Mouse (Mus musculus) heart, embryonic 12.5 days (tissue): ENCODE results near the gene 1700008P02Rik. TPM values are rescaled to one million over a fixed set of nuclear protein-coding genes. Genes with fewer than 3 reads are reported as not detected.
"Not testable (repeated sequence)": the region's sequence is repeated elsewhere in the genome, so short reads cannot be mapped to it uniquely, and the experiment has no call there.

Experiments
- ATAC-seq: fragments of 200-750 bp; cut with Nextera tagmentation; 2 replicates; pipeline ENCODE4 v1.8.0; 2017; ENCODE audit warnings: moderate TSS enrichment, moderate library complexity; ENCODE audit not compliant: insufficient number of reproducible peaks, low FRiP score
- H3K27ac ChIP-seq: fragments of 300-500 bp; sonication (generic); 2 replicates; pipeline ENCODE4 v1.5.1; 2016; ENCODE audit warnings: mild to moderate bottlenecking, moderate library complexity; ENCODE audit not compliant: poor library complexity, severe bottlenecking
- H3K27me3 ChIP-seq: fragments of 300-500 bp; sonication (generic); replicated peaks from 2 replicates; pipeline ENCODE4 v1.6.1; 2016; ENCODE audit warnings: mild to moderate bottlenecking, moderate library complexity
- H3K36me3 ChIP-seq: fragments of 300-500 bp; sonication (generic); 2 replicates; pipeline ENCODE4 v1.6.1; 2016; ENCODE audit warnings: mild to moderate bottlenecking, moderate library complexity
- H3K4me1 ChIP-seq: fragments of 300-500 bp; sonication (generic); replicated peaks from 2 replicates; pipeline ENCODE4 v1.6.1; 2016; ENCODE audit warnings: mild to moderate bottlenecking
- H3K4me2 ChIP-seq: fragments of 300-500 bp; sonication (generic); 2 replicates; pipeline ENCODE4 v1.6.1; 2016; ENCODE audit warnings: mild to moderate bottlenecking, moderate library complexity
- H3K4me3 ChIP-seq: fragments of 300-500 bp; sonication (generic); 2 replicates; pipeline ENCODE4 v1.5.1; 2016; ENCODE audit warnings: mild to moderate bottlenecking
- H3K9ac ChIP-seq: fragments of 300-500 bp; sonication (generic); 2 replicates; pipeline ENCODE4 v1.6.1; 2016; ENCODE audit warnings: mild to moderate bottlenecking, moderate library complexity
- H3K9me3 ChIP-seq: fragments of 300-500 bp; sonication (generic); replicated peaks from 2 replicates; pipeline ENCODE4 v1.6.1; 2016; ENCODE audit warnings: mild to moderate bottlenecking, moderate library complexity
- whole genome bisulfite sequencing: fragments of 180-500 bp; shearing (Covaris S2); methylation state at CpG from one replicate; pipeline ENCODE4 v1.1.7; 2016; 5-methylcytosine and 5-hydroxymethylcytosine counted together
- polyA plus RNA-seq: library from polyadenylated mRNA; unstranded; fragments of >200 nt; fragmentation: Nextera tagmentation; extraction: Ambion mirVana; gene quantifications from 2 replicates; pipeline ENCODE4 v1.2.1, GENCODE M21; 2016

The 1700008P02Rik gene
- not detected in 2 replicates for polyA plus RNA-seq

GRCm38 (mm10) chr3:6620343-6620742, at the start of gene 1700008P02Rik:
Gene 1700008P02Rik (minus strand): TSS chr3:6620443.
- H3K27me3 ChIP-seq = no peaks in the 10 kb centered on the region
- H3K36me3 ChIP-seq = no peaks in the 10 kb centered on the region
- no peak within 1 kb of the TSS for H3K4me3 ChIP-seq
- H3K4me2 ChIP-seq = no peak within 1 kb of the TSS
- no peak for ATAC-seq
- 82% methylated on average over 7 of the region's 7 CpGs for WGBS
- H3K9me3 ChIP-seq = 0 out of 2 replicates have a peak, but pooled peaks cover 5% of the 10 kb centered on the region
- no peak within 1 kb of the TSS for H3K27ac ChIP-seq
- H3K9ac ChIP-seq = no peak within 1 kb of the TSS
- H3K4me1 ChIP-seq = no peaks in the 10 kb centered on the region

DNA sequence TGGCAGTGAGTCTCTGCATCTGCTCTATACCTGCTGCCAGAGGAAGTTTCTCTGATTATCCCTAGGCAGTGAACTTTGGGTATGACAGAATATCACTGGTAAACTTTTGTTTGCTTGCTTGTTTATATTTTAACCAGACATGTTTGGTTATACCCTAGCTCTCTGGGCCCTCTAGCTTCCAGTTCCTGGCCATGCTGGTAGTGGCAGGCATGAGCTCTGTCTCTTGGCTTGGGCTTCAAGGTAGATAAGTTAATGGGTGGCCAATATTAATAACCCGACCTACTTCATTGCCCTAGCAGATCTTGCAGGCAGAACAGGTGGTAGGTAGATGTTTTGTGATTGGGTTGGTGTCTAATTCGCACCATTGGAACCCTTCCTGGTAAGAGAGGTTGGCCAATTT, 29.2 kb upstream of the 1700008P02Rik start:
- Histone ChIP-seq H3K36me3 (no peaks in the 10 kb centered on the region), H3K9me3 (no peaks in the 10 kb centered on the region; the same call in 1 of the 2 replicates), H3K4me1 (no peaks in the 10 kb centered on the region), H3K4me3 (no peak overlapping the region), H3K4me2 (no peak overlapping the region), H3K9ac (no peak overlapping the region), H3K27ac (no peak overlapping the region), H3K27me3 (no peaks in the 10 kb centered on the region)
- no peak for ATAC-seq
- 64% methylated on average over 2 of the region's 2 CpGs for WGBS

- H3K4me1 ChIP-seq, ATAC-seq, H3K4me3 ChIP-seq, H3K9ac ChIP-seq, H3K27me3 ChIP-seq, H3K27ac ChIP-seq, H3K4me2 ChIP-seq, H3K36me3 ChIP-seq, H3K9me3 ChIP-seq: not testable (repeated sequence)
Observed at GRCm38 (mm10) chr3:6638151-6638550, 17.9 kb upstream of the 1700008P02Rik start.

DNA sequence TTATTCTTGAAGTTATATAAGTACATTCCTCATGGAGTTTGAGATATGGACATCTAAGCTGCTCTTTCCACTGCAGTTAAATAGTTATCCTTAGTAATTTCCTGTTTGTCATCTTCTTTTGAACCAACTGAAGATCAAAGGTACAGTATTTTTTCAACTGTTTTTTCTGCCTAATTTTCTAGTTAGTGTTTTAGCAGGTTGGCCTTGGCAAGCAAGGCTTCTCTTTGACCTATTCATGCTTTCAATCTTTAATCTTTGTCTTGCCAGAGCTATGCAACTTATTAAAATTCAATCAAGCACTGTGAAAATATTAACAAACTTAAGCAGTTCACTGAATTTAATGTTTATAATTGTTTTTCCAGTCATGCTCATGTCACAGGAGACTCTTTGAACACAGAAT, 14.0 kb upstream of the 1700008P02Rik start:
- Histone ChIP-seq H3K4me2 (no peak overlapping the region), H3K36me3 (no peaks in the 10 kb centered on the region), H3K9me3 (no peaks in the 10 kb centered on the region), H3K27me3 (no peaks in the 10 kb centered on the region), H3K27ac (no peak overlapping the region), H3K4me3 (no peak overlapping the region), H3K4me1 (no peaks in the 10 kb centered on the region), H3K9ac (no peak overlapping the region)
- ATAC-seq = no peak

DNA sequence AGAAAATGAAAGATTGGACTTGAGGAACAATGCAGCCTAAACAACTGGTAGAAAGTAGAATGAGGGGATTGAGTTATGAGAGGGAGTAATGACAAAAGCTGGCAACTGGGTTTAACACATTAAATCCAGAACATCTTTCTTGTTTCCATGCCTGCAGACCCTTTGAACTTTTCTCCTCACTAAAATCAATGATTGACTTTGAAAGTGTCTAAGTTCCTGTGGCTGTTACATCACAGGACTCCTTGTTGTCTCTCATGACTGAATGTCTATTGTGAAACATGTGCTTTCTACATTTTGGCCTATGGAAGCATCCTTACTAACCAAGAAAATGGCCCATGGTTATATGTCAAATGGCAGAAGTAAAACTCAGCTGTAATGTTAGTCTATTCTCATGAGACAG, 2.4 kb downstream of the 1700008P02Rik start:
- H3K4me1 ChIP-seq = no peaks in the 10 kb centered on the region
- no peaks in the 10 kb centered on the region for H3K27me3 ChIP-seq
- ATAC-seq = no peak
- H3K4me3 ChIP-seq = no peak overlapping the region
- no peaks in the 10 kb centered on the region for H3K36me3 ChIP-seq
- no peak overlapping the region for H3K9ac ChIP-seq
- no peak overlapping the region for H3K4me2 ChIP-seq
- no peak overlapping the region for H3K27ac ChIP-seq
- 0 out of 2 replicates have a peak, but pooled peaks cover 8% of the 10 kb centered on the region for H3K9me3 ChIP-seq
